Mouse (Mus musculus): ENCODE measurements around the gene Tecta. TPM values are rescaled to one million over a fixed set of nuclear protein-coding genes. Genes with fewer than 3 reads are reported as not detected.

The Tecta gene
- polyA plus RNA-seq, 1 experiment from 2014 or later, result 0.18 TPM

DNA sequence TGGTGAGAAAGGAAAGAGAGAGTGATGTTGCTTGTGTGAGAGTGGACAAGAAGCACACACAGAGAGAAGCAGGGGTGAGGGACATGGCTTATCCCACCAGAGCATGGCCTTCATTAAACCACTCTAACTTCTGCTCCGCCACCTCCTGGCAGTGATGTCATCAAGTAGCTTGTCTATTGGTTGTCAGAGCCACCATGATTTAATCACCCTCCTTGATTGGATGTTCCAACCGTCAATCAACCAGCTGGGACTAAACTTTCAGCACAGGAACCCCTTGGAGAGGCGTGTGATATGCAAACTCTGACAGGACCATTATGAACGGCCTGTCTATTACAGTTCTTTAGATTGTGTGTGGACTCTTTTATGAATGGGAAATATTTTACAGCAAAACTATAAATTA is 84.8 kb downstream of the Tecta start:
- H3K27ac ChIP-seq, result no peak overlapping the region
- WGBS, result 58% methylated on average over 4 of the region's 4 CpGs
- no peaks in the 10 kb centered on the region for H3K9me3 ChIP-seq
- H3K9ac ChIP-seq, result no peak overlapping the region
- H3K36me3 ChIP-seq (replicated peaks), result no peaks in the 10 kb centered on the region
- H3K27me3 ChIP-seq, result no peaks in the 10 kb centered on the region
- ATAC-seq (ENCODE audit: low FRiP score), result no peak
- H3K4me2 ChIP-seq, result no peak overlapping the region
- H3K4me1 ChIP-seq, result no peaks in the 10 kb centered on the region
- no peak overlapping the region for H3K4me3 ChIP-seq (replicated peaks)

DNA sequence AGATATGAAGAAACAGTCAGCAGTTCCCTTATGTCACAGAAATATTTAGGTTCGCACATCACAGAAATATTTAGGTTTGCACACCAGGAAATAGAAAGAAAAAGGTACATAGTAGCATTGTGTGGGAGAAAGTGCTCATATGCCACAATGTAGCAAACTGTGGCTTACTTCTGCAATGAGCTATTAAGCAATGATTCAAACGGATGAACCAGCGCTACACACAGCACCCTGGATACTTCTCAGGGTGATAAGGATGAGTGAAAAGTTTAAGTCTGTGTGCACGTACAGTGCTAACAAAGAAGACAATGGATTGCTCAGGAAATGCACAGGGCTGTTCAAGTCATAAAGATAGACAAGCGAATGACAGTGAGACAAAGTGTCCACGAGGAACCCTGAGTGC is 85.3 kb downstream of the Tecta start:
- WGBS, result 86% methylated on average over 6 of the region's 6 CpGs
- Histone ChIP-seq H3K27ac (no peak overlapping the region), H3K36me3 (replicated peaks) (no peaks in the 10 kb centered on the region), H3K9me3 (no peaks in the 10 kb centered on the region), H3K27me3 (no peaks in the 10 kb centered on the region), H3K4me3 (replicated peaks) (no peak overlapping the region), H3K4me1 (no peaks in the 10 kb centered on the region), H3K4me2 (no peak overlapping the region), H3K9ac (no peak overlapping the region)
- no peak for ATAC-seq (ENCODE audit: low FRiP score)

DNA sequence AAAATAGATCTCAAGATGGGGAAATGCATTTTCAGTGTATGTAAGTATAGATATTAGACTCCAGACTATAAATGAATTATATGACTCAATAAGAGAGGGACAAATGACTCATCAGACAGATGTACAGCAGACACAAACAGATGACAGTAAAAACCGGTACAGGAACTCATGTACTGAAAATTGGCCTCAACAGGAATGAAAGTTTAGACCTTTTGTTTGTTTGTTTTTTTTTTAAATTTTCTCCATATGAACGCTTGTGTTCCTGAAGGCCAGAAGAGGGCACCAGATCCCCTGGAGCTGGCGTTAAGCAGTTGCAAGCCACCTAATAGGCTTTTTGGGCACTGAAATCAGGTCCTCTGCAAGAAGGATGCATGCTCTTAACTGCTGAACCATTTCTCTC is 85.9 kb downstream of the Tecta start:
- Histone ChIP-seq H3K36me3 (replicated peaks) (no peaks in the 10 kb centered on the region), H3K27me3 (no peaks in the 10 kb centered on the region)
- 21% methylated on average over 3 of the region's 3 CpGs for WGBS

DNA sequence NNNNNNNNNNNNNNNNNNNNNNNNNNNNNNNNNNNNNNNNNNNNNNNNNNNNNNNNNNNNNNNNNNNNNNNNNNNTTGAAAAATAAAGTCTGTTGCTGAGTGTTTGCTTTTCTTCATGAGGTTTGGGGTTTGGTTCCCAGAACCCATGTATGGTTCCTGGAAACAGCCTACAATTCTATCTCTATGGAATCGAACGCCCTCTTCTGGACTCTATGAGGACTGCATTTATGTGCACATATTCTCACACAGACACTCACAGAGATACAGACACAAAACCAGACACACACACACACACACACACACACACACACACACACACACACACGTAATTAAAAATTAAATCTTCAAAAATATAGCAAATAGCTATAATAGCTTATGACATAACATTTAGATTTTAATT is 88.4 kb downstream of the Tecta start:
- H3K9ac ChIP-seq, result no peak overlapping the region
- WGBS, result 95% methylated on average over 3 of the region's 3 CpGs
- no peaks in the 10 kb centered on the region for H3K9me3 ChIP-seq
- H3K27ac ChIP-seq, result no peak overlapping the region
- no peak overlapping the region for H3K4me3 ChIP-seq (replicated peaks)
- no peak for ATAC-seq (ENCODE audit: low FRiP score)
- H3K36me3 ChIP-seq (replicated peaks), result no peaks in the 10 kb centered on the region
- no peak overlapping the region for H3K4me2 ChIP-seq
- H3K27me3 ChIP-seq, result no peaks in the 10 kb centered on the region
- H3K4me1 ChIP-seq, result no peaks in the 10 kb centered on the region

More for the DNA sequence above, 85.9 kb downstream of the Tecta start:
- Histone ChIP-seq H3K9ac (no peak overlapping the region), H3K9me3 (no peaks in the 10 kb centered on the region), H3K4me3 (replicated peaks) (no peak overlapping the region), H3K4me1 (no peaks in the 10 kb centered on the region), H3K27ac (no peak overlapping the region), H3K4me2 (no peak overlapping the region)
- no peak for ATAC-seq (ENCODE audit: low FRiP score)

DNA sequence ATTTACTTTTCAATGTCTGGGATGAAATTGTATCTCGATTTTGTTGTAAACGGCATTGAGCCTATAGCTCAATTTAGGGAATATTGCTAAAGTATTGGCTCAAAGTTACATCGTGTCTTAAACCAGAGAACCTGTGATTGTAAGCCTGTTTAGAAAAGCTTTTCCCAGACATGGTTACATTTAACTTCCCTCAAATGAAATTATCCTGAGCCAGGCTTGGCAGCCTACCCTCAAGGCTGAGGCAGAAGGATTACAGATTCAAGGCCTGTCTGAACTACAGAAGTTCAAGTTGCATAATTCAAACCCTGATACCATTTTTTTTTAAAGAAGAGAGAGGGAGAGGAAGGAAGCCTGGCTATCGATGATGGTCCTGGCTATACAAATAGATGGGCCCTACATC is 95.8 kb downstream of the Tecta start:
- no peaks in the 10 kb centered on the region for H3K9me3 ChIP-seq
- no peaks in the 10 kb centered on the region for H3K36me3 ChIP-seq (replicated peaks)
- no peak for ATAC-seq (ENCODE audit: low FRiP score)
- no peak overlapping the region for H3K27ac ChIP-seq
- H3K4me3 ChIP-seq (replicated peaks), result no peak overlapping the region
- WGBS, result 90% methylated on average over 4 of the region's 4 CpGs
- H3K27me3 ChIP-seq, result no peaks in the 10 kb centered on the region
- H3K4me2 ChIP-seq, result no peak overlapping the region
- H3K9ac ChIP-seq, result no peak overlapping the region
- H3K4me1 ChIP-seq, result no peaks in the 10 kb centered on the region

DNA sequence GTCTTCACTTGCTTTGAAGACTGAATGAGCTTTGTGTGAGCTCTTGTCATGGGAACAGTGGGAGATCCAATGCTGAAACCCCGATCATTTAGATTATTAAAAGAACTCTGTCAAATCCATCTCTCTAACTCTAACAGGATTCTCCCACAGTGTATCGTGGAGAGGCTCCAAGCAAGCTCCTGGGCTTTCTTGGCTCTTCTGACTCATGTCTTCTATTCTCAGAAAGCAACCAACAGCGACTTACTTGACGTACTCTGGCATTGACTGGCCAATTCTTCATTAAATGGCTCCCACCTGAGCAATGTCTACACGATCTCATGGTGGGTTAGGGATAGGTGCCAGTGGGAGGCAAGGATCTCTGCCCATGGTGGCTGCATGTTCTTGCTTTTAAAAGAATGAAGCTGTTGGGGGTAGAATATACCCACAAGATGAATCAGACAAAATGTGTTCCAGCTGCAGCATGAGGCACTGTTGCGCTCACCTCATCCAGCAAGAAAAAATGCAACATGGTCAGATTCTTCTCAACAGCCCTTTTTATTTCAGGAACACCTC is 98.6 kb downstream of the Tecta start:
- H3K36me3 ChIP-seq (replicated peaks), result no peaks in the 10 kb centered on the region
- ATAC-seq (ENCODE audit: low FRiP score), result no peak
- H3K4me3 ChIP-seq (replicated peaks), result no peak overlapping the region
- H3K27ac ChIP-seq, result no peak overlapping the region
- no peaks in the 10 kb centered on the region for H3K27me3 ChIP-seq
- H3K9me3 ChIP-seq, result no peaks in the 10 kb centered on the region
- H3K4me2 ChIP-seq, result no peak overlapping the region
- no peak overlapping the region for H3K9ac ChIP-seq
- H3K4me1 ChIP-seq, result no peaks in the 10 kb centered on the region
- 88% methylated on average over 6 of the region's 6 CpGs for WGBS

DNA sequence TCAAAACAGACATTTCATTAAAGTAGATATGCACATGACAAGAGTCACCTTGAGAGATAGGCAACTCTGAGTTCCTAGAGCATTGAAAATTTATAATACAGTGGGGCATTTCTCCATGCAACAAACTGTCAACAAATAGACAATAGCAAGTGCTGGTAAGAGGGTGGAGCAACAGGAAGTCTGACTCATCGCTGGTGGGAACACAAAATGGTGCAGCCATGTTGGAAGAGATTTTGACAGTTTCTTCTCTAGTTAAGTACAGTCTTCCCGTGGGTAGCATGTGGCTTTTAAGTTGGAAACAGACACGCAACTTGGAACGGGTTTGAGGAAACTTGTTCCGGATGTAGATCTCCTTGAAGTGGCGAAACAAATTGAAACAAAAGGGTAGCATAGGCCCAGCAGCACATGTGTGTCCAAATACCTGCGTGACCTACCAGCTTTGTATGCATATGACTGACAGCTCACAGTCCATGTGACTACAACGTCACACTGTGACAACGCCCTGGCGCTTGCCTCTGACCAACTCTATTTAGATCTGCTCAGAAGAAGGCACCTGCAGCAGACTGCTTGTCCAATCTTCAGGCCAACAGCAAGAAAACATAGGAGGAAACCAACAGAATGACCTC is 103.3 kb downstream of the Tecta start:
- no peak overlapping the region for H3K9ac ChIP-seq
- ATAC-seq (ENCODE audit: low FRiP score), result no peak
- H3K4me2 ChIP-seq, result no peak overlapping the region
- no peaks in the 10 kb centered on the region for H3K27me3 ChIP-seq
- H3K4me1 ChIP-seq, result peaks cover 3% of the 10 kb centered on the region; the same call in 1 of the 2 replicates
- H3K27ac ChIP-seq, result no peak overlapping the region
- no peaks in the 10 kb centered on the region for H3K9me3 ChIP-seq
- WGBS, result 91% methylated on average over 10 of the region's 10 CpGs
- no peaks in the 10 kb centered on the region for H3K36me3 ChIP-seq (replicated peaks)
- H3K4me3 ChIP-seq (replicated peaks), result no peak overlapping the region

DNA sequence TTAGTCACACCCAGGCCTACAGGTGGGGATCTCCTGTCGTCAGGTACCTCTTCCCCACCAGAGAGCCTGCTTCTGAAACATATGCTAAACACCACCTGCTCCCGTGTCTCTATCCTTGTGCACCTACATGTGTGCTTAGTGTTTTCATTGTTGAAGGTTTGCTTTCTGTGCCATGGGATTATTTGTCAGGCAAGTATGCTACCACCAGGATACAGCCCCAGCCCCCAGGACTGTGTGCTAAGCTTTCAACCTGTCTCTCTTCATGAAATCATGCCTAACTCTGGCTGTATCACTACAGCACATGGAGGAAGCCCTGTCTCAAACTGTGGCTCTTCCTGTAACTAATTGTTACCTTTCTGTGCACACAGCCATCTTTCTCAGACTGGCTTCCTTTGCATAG is 105.6 kb downstream of the Tecta start:
- H3K4me3 ChIP-seq (replicated peaks), result no peak overlapping the region
- 85% methylated on average over 2 of the region's 2 CpGs for WGBS
- no peak for ATAC-seq (ENCODE audit: low FRiP score)
- H3K4me1 ChIP-seq, result peaks cover 3% of the 10 kb centered on the region; the same call in 1 of the 2 replicates
- H3K36me3 ChIP-seq (replicated peaks), result no peaks in the 10 kb centered on the region
- no peak overlapping the region for H3K27ac ChIP-seq
- H3K9me3 ChIP-seq, result no peaks in the 10 kb centered on the region
- H3K4me2 ChIP-seq, result no peak overlapping the region
- no peaks in the 10 kb centered on the region for H3K27me3 ChIP-seq
- H3K9ac ChIP-seq, result no peak overlapping the region

DNA sequence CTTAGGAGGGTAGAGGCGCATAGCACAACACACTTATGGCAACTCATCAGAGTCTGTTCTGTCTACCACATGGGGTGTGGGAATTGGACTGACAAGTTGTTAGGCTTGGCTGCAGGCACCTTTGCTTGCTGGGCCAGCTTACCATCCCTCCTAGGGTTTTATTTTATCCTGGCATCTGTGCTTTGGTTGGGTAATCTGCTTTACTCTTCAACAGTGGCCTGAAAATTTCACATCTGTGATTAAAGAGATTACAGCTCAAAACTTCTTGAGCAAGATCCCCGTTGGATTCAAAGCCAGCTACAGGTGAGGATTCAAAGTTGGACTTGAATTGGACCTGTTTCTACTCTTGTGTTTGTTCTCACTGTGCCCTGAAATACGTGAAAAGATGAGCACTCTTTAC is 106.1 kb downstream of the Tecta start:
- no peak overlapping the region for H3K4me3 ChIP-seq (replicated peaks)
- no peak overlapping the region for H3K9ac ChIP-seq
- peaks cover 3% of the 10 kb centered on the region; the same call in 1 of the 2 replicates for H3K4me1 ChIP-seq
- no peak overlapping the region for H3K27ac ChIP-seq
- H3K36me3 ChIP-seq (replicated peaks), result no peaks in the 10 kb centered on the region
- no peak for ATAC-seq (ENCODE audit: low FRiP score)
- H3K9me3 ChIP-seq, result no peaks in the 10 kb centered on the region
- WGBS, result 81% methylated on average over 3 of the region's 3 CpGs
- H3K4me2 ChIP-seq, result no peak overlapping the region
- H3K27me3 ChIP-seq, result no peaks in the 10 kb centered on the region

DNA sequence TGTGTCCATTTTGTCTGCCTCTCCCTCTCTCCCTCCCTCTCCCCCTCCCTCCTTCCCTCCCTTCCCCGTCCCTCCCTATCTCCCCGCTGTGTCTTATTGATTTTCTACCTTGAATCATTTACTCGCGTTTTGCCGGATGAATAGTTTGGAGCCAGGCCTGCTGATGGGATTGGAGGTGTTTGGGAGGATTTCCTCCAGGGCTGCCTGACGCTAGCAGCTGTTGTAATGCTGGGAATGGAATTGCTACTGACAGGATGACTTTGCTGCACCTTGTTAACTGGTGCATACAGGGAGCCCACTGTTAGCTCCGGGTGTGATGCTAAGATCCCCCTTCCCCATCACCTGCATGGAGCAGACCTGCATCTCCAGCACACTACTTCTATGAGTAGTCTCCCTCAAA is 106.7 kb downstream of the Tecta start:
- no peak overlapping the region for H3K4me2 ChIP-seq
- no peak overlapping the region for H3K27ac ChIP-seq
- 37% methylated on average over 7 of the region's 7 CpGs for WGBS

DNA sequence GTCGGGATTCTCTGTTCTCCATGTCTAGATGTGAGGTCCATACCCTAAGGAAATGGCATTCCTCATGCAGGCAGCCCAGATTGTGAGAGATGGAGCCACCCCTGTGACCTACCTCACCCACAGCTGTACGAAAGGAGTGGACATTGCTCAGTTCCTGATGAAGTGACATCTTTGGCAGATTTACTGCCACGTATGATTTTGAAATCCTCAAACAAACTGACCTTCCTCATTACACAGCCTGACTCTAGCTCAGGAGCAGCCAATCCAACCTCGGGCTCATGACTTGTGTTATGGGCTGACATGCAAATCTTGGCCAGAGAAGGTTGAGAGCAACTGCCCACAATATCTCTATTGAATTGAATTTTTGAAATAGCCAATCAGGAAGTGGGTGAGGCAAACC is 120.1 kb downstream of the Tecta start:
- Histone ChIP-seq H3K4me1 (no peaks in the 10 kb centered on the region), H3K4me3 (replicated peaks) (no peak overlapping the region), H3K9me3 (no peaks in the 10 kb centered on the region), H3K9ac (no peak overlapping the region), H3K36me3 (replicated peaks) (no peaks in the 10 kb centered on the region), H3K27ac (no peak overlapping the region), H3K27me3 (peaks cover 4% of the 10 kb centered on the region; the same call in 1 of the 2 replicates), H3K4me2 (no peak overlapping the region)
- 80% methylated on average over 4 of the region's 4 CpGs for WGBS
- ATAC-seq (ENCODE audit: low FRiP score), result no peak

More for the DNA sequence above, 106.7 kb downstream of the Tecta start:
- Histone ChIP-seq H3K4me3 (replicated peaks) (no peak overlapping the region), H3K4me1 (peaks cover 3% of the 10 kb centered on the region; the same call in 1 of the 2 replicates), H3K9ac (no peak overlapping the region), H3K27me3 (no peaks in the 10 kb centered on the region), H3K36me3 (replicated peaks) (no peaks in the 10 kb centered on the region), H3K9me3 (no peaks in the 10 kb centered on the region)
- no peak for ATAC-seq (ENCODE audit: low FRiP score)

Data from forebrain, embryonic 12.5 days (tissue).